Mouse (Mus musculus) cerebellum, adult 2 months (tissue): Measurements from ENCODE around the gene Lcp1.

Source experiments
- CTCF ChIP-seq: fragments of 200-500 bp; IDR thresholded peaks from 2 replicates; pipeline ENCODE4 v1.5.1; 2011; ENCODE audit warnings: low read depth, mild to moderate bottlenecking, control low read depth, low read length, moderate library complexity, borderline replicate concordance; ENCODE audit not compliant: insufficient read depth
- POLR2A ChIP-seq: fragments of 200-500 bp; IDR thresholded peaks from 2 replicates; pipeline ENCODE4 v1.6.1; 2011; ENCODE audit warnings: low read length, control low read depth, borderline replicate concordance; ENCODE audit not compliant: insufficient read depth

DNA sequence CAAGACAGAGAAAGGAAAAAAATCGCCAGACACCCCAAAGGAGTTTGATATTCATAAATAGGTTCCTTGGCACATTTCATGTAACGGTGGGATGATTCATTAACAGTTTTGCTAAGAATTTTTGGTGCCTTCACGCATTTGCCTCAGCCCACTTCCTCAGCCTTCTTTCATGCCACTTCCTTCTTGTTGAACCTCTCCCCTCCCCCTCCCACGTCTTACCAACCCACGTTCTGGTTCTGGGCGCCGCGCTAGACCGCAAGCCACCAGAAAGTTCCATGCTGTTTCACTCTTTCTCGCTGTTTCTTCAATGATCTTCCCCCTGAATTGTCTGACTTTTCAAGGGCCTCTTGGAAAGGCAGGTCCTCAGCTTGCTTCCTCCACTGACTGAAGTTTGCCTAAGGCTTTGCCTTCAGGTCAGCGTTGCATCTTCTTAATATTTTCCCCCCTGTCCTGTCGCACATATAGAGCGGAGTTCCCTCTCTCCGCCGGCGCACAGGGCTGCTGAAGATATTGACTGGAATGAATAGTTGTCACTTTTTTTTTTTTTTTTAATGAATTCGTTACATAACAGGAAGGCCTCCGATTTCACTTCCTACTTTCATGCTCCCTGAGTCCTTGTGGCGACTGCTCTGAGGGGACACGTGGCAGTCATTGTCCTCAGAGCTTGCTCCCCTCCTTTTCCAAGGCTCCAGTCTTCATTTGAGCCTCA lies 48.5 kb downstream of the Lcp1 start:
- TF ChIP-seq POLR2A (no peak), CTCF (no peak)
